Mouse (Mus musculus) CH12.LX (cell line): ENCODE measurements around the gene Art3.

ENCODE experiments used
- CHD2 ChIP-seq: IDR thresholded peaks from 2 replicates; pipeline ENCODE4 v1.6.1; 2011; ENCODE audit warnings: low read length, improper control_type of control experiment
- CTCF ChIP-seq, 2 experiments: IDR thresholded peaks in 1 of 2; conservative IDR thresholded peaks in 1 of 2; 2 replicates each; pipeline ENCODE4 v1.5.1; 2011 to 2012; ENCODE audit warnings: low read depth in 2 of 2, low read length in 2 of 2, improper control_type of control experiment in 1 of 2, inconsistent platforms in 1 of 2, mild to moderate bottlenecking in 1 of 2, moderate library complexity in 1 of 2
- EP300 ChIP-seq: IDR thresholded peaks from 2 replicates; pipeline ENCODE4 v1.6.1; 2011; ENCODE audit warnings: low read length, improper control_type of control experiment
- GABPA ChIP-seq: IDR thresholded peaks from 2 replicates; pipeline ENCODE4 v1.6.1; 2012; ENCODE audit warnings: low read depth, low read length, improper control_type of control experiment, inconsistent platforms; ENCODE audit not compliant: insufficient replicate concordance
- HCFC1 ChIP-seq: IDR thresholded peaks from 2 replicates; pipeline ENCODE4 v1.6.1; 2012; ENCODE audit warnings: low read depth, mild to moderate bottlenecking, inconsistent platforms, low read length, improper control_type of control experiment
- JUND ChIP-seq: conservative IDR thresholded peaks from 2 replicates; pipeline ENCODE4 v1.6.1; 2011; ENCODE audit warnings: low read depth, low read length, improper control_type of control experiment
- MAFK ChIP-seq: IDR thresholded peaks from 2 replicates; pipeline ENCODE4 v1.6.1; 2011; ENCODE audit warnings: low read length, improper control_type of control experiment; ENCODE audit not compliant: insufficient replicate concordance
- MAZ ChIP-seq: IDR thresholded peaks from 2 replicates; pipeline ENCODE4 v1.6.1; 2012; ENCODE audit warnings: low read depth, mild to moderate bottlenecking, inconsistent platforms, low read length, improper control_type of control experiment, moderate library complexity
- NRF1 ChIP-seq: IDR thresholded peaks from 2 replicates; pipeline ENCODE4 v1.6.1; 2014; ENCODE audit warnings: low read depth, mild to moderate bottlenecking, inconsistent platforms, low read length, improper control_type of control experiment, moderate library complexity
- POLR2A ChIP-seq: IDR thresholded peaks from 2 replicates; pipeline ENCODE4 v1.6.1; 2011; ENCODE audit warnings: low read depth, mild to moderate bottlenecking, improper control_type of control experiment, low read length
- TCF12 ChIP-seq: IDR thresholded peaks from 2 replicates; pipeline ENCODE4 v1.6.1; 2014; ENCODE audit warnings: low read depth, mild to moderate bottlenecking, inconsistent platforms, low read length, improper control_type of control experiment
- USF1 ChIP-seq: IDR thresholded peaks from 2 replicates; pipeline ENCODE4 v1.6.1; 2014; ENCODE audit warnings: low read depth, mild to moderate bottlenecking, inconsistent platforms, low read length, improper control_type of control experiment
- ZC3H11A ChIP-seq: IDR thresholded peaks from 2 replicates; pipeline ENCODE4 v1.6.1; 2012; ENCODE audit warnings: low read depth, mild to moderate bottlenecking, inconsistent platforms, low read length, improper control_type of control experiment
- ZMIZ1 ChIP-seq: IDR thresholded peaks from 2 replicates; pipeline ENCODE4 v1.6.1; 2012; ENCODE audit warnings: low read depth, mild to moderate bottlenecking, inconsistent platforms, low read length, improper control_type of control experiment

- peak; percentile 53 for TF ChIP-seq JUND
- peak; percentile 88 to 96 for TF ChIP-seq CTCF (conservative IDR thresholded peaks at IDR 0.05 in 1 of 2, IDR thresholded peaks at IDR 0.05 in 1 of 2; ENCODE audit: low read depth in 2 of 2, low read length in 2 of 2)
- no peak; the same call in 1 of the 2 replicates for TF ChIP-seq CHD2
- TF ChIP-seq TCF12 = no peak
- no peak for TF ChIP-seq POLR2A
- no peak for TF ChIP-seq MAFK
- TF ChIP-seq MAZ = no peak
- 0 out of 2 replicates have a peak, but pooled peaks have one; percentile 16 for TF ChIP-seq HCFC1
- TF ChIP-seq GABPA = no peak
- 0 out of 2 replicates have a peak, but pooled peaks have one; percentile 35 for TF ChIP-seq EP300
- no peak for TF ChIP-seq ZMIZ1
- no peak for TF ChIP-seq USF1
- no peak for TF ChIP-seq NRF1
- peak; percentile 91 for TF ChIP-seq ZC3H11A
These were observed 19.4 kb upstream of the Art3 start for GRCm38 (mm10) chr5:92312046-92312715.
